Mouse (Mus musculus) neural tube, embryonic 15.5 days (tissue): ENCODE measurements around the gene Rere. TPM values are rescaled to one million over a fixed set of nuclear protein-coding genes. Genes with fewer than 3 reads are reported as not detected.

Experiments used
- ATAC-seq: fragments of 200-750 bp; cut with Nextera tagmentation; 2 replicates; pipeline ENCODE4 v1.8.0; 2017; ENCODE audit warnings: mild to moderate bottlenecking, moderate TSS enrichment, moderate library complexity; ENCODE audit not compliant: low FRiP score
- H3K27ac ChIP-seq: fragments of 300-500 bp; sonication (generic); replicated peaks from 2 replicates; pipeline ENCODE4 v1.5.1; 2015; ENCODE audit warnings: mild to moderate bottlenecking, inconsistent platforms
- H3K27me3 ChIP-seq: fragments of 300-500 bp; sonication (generic); replicated peaks from 2 replicates; pipeline ENCODE4 v1.6.1; 2015; ENCODE audit warnings: inconsistent platforms
- H3K36me3 ChIP-seq: fragments of 300-500 bp; sonication (generic); 2 replicates; pipeline ENCODE4 v1.6.1; 2015; ENCODE audit warnings: inconsistent platforms
- H3K4me1 ChIP-seq: fragments of 300-500 bp; sonication (generic); 2 replicates; pipeline ENCODE4 v1.6.1; 2015; ENCODE audit warnings: inconsistent platforms
- H3K4me2 ChIP-seq: fragments of 300-500 bp; sonication (generic); 2 replicates; pipeline ENCODE4 v1.6.1; 2015; ENCODE audit warnings: inconsistent platforms, mild to moderate bottlenecking, moderate library complexity
- H3K4me3 ChIP-seq: fragments of 300-500 bp; sonication (generic); replicated peaks from 2 replicates; pipeline ENCODE4 v1.5.1; 2015; ENCODE audit warnings: mild to moderate bottlenecking, inconsistent platforms
- H3K9ac ChIP-seq: fragments of 300-500 bp; sonication (generic); replicated peaks from 2 replicates; pipeline ENCODE4 v1.6.1; 2015; ENCODE audit warnings: mild to moderate bottlenecking, inconsistent platforms
- H3K9me3 ChIP-seq: fragments of 300-500 bp; sonication (generic); replicated peaks from 2 replicates; pipeline ENCODE4 v1.6.1; 2016; ENCODE audit warnings: inconsistent platforms
- WGBS: fragments of 180-500 bp; shearing (Covaris S2); methylation state at CpG from one replicate; pipeline ENCODE4 v1.1.7; 2015; ENCODE audit warnings: mixed read lengths; 5-methylcytosine and 5-hydroxymethylcytosine counted together
- polyA plus RNA-seq: library from polyadenylated mRNA; unstranded; fragments of >200 nt; fragmentation: Nextera tagmentation; extraction: Ambion mirVana; gene quantifications from 2 replicates; pipeline ENCODE4 v1.2.1, GENCODE M21; 2015

The Rere gene
- polyA plus RNA-seq, 1 experiment from 2014 or later: 34.6 TPM

- no peaks in the 10 kb centered on the region for H3K36me3 ChIP-seq
- no peak for ATAC-seq
- H3K4me1 ChIP-seq: peaks cover 76% of the 10 kb centered on the region
- H3K27ac ChIP-seq: no peak overlapping the region
- no peaks in the 10 kb centered on the region for H3K27me3 ChIP-seq
- no peak overlapping the region for H3K9ac ChIP-seq
- H3K4me3 ChIP-seq: no peak overlapping the region
- WGBS: 88% methylated on average over 2 of the region's 2 CpGs
- H3K9me3 ChIP-seq: no peaks in the 10 kb centered on the region
- no peak overlapping the region for H3K4me2 ChIP-seq
Measured at GRCm38 (mm10) chr4:150585800-150586199, 304.4 kb downstream of the Rere start.

DNA sequence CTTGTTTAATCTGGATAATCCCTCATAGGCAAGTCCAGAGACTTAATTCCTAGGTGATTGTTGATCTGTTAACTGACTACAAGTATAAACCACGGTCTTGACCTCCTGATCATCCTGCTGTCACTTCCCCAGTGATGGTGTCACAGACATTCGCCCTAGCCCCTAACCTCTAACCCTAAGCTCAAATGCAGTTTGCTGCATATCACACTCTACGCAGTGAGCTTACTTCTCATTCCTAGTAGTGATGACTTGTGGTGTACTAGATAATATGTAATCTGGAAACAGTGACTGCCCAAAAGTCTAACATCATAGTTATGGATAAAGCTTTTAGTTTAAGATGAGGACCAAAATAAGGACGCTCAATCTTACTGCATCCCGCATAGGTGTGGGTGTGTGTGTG lies 304.8 kb downstream of the Rere start:
- Histone ChIP-seq H3K9me3 (no peaks in the 10 kb centered on the region), H3K4me3 (no peak overlapping the region), H3K36me3 (no peaks in the 10 kb centered on the region), H3K27ac (no peak overlapping the region), H3K4me1 (peaks cover 77% of the 10 kb centered on the region), H3K9ac (no peak overlapping the region), H3K4me2 (no peak overlapping the region), H3K27me3 (no peaks in the 10 kb centered on the region)
- 93% methylated on average over 5 of the region's 5 CpGs for WGBS
- no peak for ATAC-seq

DNA sequence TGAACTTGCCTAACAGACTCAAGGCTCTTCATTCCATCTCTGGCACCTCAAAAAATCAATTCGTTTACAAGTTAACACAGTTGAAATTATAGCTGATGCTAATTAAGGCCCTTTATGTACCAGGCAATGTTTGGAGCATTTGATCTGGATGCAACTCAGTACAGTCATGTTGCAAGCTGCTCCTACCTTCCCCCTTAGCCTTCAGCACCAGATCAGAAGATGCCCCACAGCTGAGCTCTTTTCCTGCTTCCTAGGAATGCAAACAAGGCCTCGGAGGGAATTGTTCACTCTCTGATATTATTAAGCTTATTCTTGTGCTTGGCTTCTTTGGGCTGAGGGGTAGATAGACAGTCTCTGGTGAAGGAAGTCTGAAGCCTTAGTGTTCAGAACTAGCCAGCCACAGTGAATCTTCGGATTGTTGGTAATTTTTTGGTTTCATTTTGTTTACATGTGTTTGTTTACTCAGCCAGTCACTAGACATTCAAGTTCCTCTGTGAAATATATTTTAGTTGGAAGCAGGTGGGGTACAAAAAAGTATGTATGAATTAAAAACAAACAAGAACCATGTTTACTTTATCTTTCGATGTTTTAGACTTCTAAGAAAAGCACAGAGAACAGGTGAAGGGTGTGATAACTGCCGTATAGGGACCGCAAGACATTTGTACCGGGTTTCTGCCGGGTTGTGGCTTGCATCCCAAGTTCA lies 306.3 kb downstream of the Rere start:
- 82% methylated on average over 8 of the region's 8 CpGs for WGBS
- no peak overlapping the region for H3K4me2 ChIP-seq
- peaks cover 78% of the 10 kb centered on the region for H3K4me1 ChIP-seq

GRCm38 (mm10) chr4:150588300-150588621 lies 306.8 kb downstream of the Rere start:
- Histone ChIP-seq H3K9ac (no peak overlapping the region), H3K27ac (no peak overlapping the region), H3K36me3 (no peaks in the 10 kb centered on the region), H3K9me3 (no peaks in the 10 kb centered on the region), H3K4me2 (no peak overlapping the region), H3K27me3 (no peaks in the 10 kb centered on the region), H3K4me3 (no peak overlapping the region), H3K4me1 (peaks cover 76% of the 10 kb centered on the region)
- ATAC-seq: no peak
- WGBS: 87% methylated on average over 2 of the region's 2 CpGs

More for the DNA sequence above, 306.3 kb downstream of the Rere start:
- H3K27me3 ChIP-seq: no peaks in the 10 kb centered on the region
- ATAC-seq: no peak
- H3K36me3 ChIP-seq: no peaks in the 10 kb centered on the region
- H3K9ac ChIP-seq: no peak overlapping the region
- no peaks in the 10 kb centered on the region for H3K9me3 ChIP-seq
- H3K27ac ChIP-seq: 0 out of 2 replicates have a peak overlapping the region, but pooled peaks have one; percentile 13
- H3K4me3 ChIP-seq: no peak overlapping the region

DNA sequence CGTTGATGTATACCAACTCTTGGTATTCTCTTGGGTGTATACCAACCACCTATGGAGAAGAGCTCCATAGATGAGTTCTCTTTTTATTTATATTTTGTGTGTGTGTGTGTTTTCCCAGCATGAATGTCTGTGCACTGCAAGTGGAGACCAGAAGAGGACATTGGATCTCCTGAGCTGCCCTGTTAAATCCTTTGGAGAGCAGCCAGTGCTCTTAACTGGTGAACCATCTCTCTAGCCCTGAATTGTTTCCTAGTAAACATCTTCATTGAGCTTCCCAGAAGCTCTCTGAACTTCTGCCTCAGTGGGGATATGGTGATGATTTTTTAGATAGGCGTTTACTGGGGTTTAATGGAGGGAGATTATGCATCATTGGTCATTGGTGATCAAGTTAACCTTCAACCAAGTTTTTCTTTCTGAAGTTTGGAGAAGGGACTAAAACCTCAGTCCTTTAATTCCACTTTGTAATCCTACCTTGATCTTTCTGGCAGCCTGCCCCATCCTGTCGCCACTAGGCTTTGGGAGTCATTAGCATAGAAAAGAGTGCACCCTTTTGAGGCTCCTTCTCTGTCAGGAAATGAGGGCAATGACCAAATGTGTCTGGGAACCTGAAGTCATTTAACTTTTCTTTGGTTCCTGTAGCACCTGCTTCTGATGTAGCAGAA lies 309.3 kb downstream of the Rere start:
- Histone ChIP-seq H3K4me2 (no peak overlapping the region), H3K9ac (no peak overlapping the region), H3K9me3 (no peaks in the 10 kb centered on the region), H3K27me3 (no peaks in the 10 kb centered on the region), H3K4me3 (no peak overlapping the region), H3K4me1 (peaks cover 56% of the 10 kb centered on the region), H3K27ac (no peak overlapping the region), H3K36me3 (no peaks in the 10 kb centered on the region)
- no peak for ATAC-seq
- WGBS: 35% methylated on average over 3 of the region's 3 CpGs

DNA sequence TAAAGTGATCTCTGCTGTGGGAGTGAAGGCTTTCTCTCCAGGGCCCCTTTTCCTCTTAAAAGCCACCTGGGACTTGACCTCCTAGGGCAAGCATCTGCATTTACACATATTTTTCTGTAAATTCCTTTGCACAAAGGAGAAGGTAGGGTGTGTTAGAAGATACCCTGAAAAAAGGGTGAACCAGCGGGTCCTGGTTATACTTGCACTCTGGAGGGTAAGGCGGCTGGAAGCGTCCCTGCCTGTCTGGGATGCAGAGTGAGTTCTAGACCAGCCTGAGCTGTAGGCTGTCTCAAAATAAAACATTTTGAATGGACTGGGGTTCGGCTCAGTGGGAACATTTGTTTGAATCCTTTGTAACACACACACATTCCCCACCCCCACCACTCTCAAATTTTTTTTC lies 310.2 kb downstream of the Rere start:
- 63% methylated on average over 4 of the region's 4 CpGs for WGBS
- peaks cover 56% of the 10 kb centered on the region for H3K4me1 ChIP-seq
- H3K27ac ChIP-seq: 0 out of 2 replicates have a peak overlapping the region, but pooled peaks have one; percentile 6
- H3K27me3 ChIP-seq: no peaks in the 10 kb centered on the region
- no peak overlapping the region for H3K4me3 ChIP-seq
- no peak overlapping the region for H3K9ac ChIP-seq
- H3K9me3 ChIP-seq: no peaks in the 10 kb centered on the region
- ATAC-seq: no peak
- no peak overlapping the region for H3K4me2 ChIP-seq
- H3K36me3 ChIP-seq: no peaks in the 10 kb centered on the region

GRCm38 (mm10) chr4:150592087-150592486 lies 310.6 kb downstream of the Rere start:
- H3K27me3 ChIP-seq: no peaks in the 10 kb centered on the region
- H3K9ac ChIP-seq: peak overlapping the region; percentile 17; the same call in 1 of the 2 replicates
- no peaks in the 10 kb centered on the region for H3K36me3 ChIP-seq
- H3K4me1 ChIP-seq: peaks cover 51% of the 10 kb centered on the region
- H3K27ac ChIP-seq: 0 out of 2 replicates have a peak overlapping the region, but pooled peaks have one; percentile 6
- H3K9me3 ChIP-seq: no peaks in the 10 kb centered on the region
- ATAC-seq: no peak
- no peak overlapping the region for H3K4me2 ChIP-seq
- H3K4me3 ChIP-seq: no peak overlapping the region
- 63% methylated on average over 6 of the region's 6 CpGs for WGBS

DNA sequence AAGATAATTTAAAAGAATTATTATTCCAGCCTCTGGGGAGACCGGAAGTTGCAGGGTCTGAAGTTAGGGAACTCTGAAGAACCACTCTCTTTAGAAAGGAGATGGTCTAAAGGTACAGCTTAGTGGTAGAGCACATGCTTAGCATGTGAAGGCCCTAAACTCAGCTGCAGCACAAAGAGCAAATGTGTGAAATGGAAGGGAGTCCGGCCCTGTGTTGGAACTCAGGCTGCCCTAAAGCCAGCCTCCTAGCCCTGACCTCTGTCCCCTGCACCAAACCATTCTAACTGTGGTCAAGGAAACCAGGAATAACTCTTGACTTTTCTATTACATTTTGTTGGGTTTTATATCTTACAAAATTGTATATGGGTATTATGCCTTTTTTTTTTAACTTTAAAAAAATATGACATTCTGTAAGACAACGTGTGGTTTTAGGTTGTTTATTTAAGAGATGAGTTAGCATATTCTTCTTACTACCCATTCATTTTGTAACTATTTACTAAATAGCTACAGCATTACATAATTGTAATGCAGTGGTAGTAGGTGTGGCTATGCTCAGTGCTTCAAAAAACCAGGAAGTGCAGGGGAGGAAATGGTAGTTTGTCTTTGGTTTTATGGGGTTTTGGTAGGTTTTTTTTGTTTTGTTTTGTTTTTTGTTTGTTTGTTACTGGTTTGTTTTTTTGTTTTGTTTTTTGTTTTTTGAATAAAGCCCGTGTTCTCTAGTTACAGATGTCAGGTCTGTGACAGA lies 312.2 kb downstream of the Rere start:
- Histone ChIP-seq H3K27ac (no peak overlapping the region; the same call in 1 of the 2 replicates), H3K27me3 (no peaks in the 10 kb centered on the region), H3K4me1 (peaks cover 53% of the 10 kb centered on the region), H3K4me3 (no peak overlapping the region), H3K36me3 (no peaks in the 10 kb centered on the region), H3K9me3 (no peaks in the 10 kb centered on the region), H3K4me2 (no peak overlapping the region), H3K9ac (no peak overlapping the region)
- ATAC-seq: no peak
- WGBS: 80% methylated on average over 4 of the region's 4 CpGs

- Histone ChIP-seq H3K36me3 (no peaks in the 10 kb centered on the region), H3K4me2 (no peak overlapping the region), H3K27ac (no peak overlapping the region), H3K27me3 (no peaks in the 10 kb centered on the region), H3K4me1 (peaks cover 58% of the 10 kb centered on the region), H3K9ac (no peak overlapping the region), H3K9me3 (no peaks in the 10 kb centered on the region), H3K4me3 (no peak overlapping the region)
- WGBS: 94% methylated on average over 4 of the region's 4 CpGs
- no peak for ATAC-seq
Measured at GRCm38 (mm10) chr4:150594298-150594829, 312.9 kb downstream of the Rere start.

- Histone ChIP-seq H3K27ac (no peak overlapping the region), H3K4me3 (no peak overlapping the region), H3K4me1 (peaks cover 63% of the 10 kb centered on the region), H3K9ac (no peak overlapping the region), H3K9me3 (no peaks in the 10 kb centered on the region), H3K4me2 (no peak overlapping the region), H3K27me3 (no peaks in the 10 kb centered on the region), H3K36me3 (no peaks in the 10 kb centered on the region)
- ATAC-seq: no peak
- 76% methylated on average over 3 of the region's 3 CpGs for WGBS
Measured at GRCm38 (mm10) chr4:150595071-150595470, 313.6 kb downstream of the Rere start.

GRCm38 (mm10) chr4:150595991-150596390 lies 314.5 kb downstream of the Rere start:
- Histone ChIP-seq H3K9me3 (no peaks in the 10 kb centered on the region), H3K4me2 (no peak overlapping the region), H3K4me3 (no peak overlapping the region), H3K27me3 (no peaks in the 10 kb centered on the region), H3K4me1 (peaks cover 57% of the 10 kb centered on the region), H3K9ac (no peak overlapping the region), H3K27ac (no peak overlapping the region), H3K36me3 (no peaks in the 10 kb centered on the region)
- 85% methylated on average over 5 of the region's 5 CpGs for WGBS
- ATAC-seq: no peak
